Mouse (Mus musculus): ENCODE results near the gene Dydc1.

Gene Dydc1

GRCm38 (mm10) chr14:41072229-41072943, at the start of gene Dydc1:
Gene Dydc1, plus strand, starts transcription at chr14:41072911.
- DNase-seq = peak; percentile 61 to 70

GRCm38 (mm10) chr14:41025087-41025486, 47.6 kb upstream of the Dydc1 start:
- DNase-seq = no peak

GRCm38 (mm10) chr14:41025594-41026284, 47.0 kb upstream of the Dydc1 start:
- DNase-seq = no peak

- DNase-seq = no peak
Measured at GRCm38 (mm10) chr14:41029303-41029702, 43.4 kb upstream of the Dydc1 start.

- DNase-seq = no peak
Measured at GRCm38 (mm10) chr14:41030989-41031513, 41.7 kb upstream of the Dydc1 start.

- DNase-seq = peak; percentile 69 to 79
Measured at GRCm38 (mm10) chr14:41033135-41034110, 39.3 kb upstream of the Dydc1 start.

GRCm38 (mm10) chr14:41035146-41035798, 37.4 kb upstream of the Dydc1 start:
- peak; percentile 36 to 57 for DNase-seq

GRCm38 (mm10) chr14:41047402-41047801, 25.3 kb upstream of the Dydc1 start:
- no peak for DNase-seq

- DNase-seq = no peak
Measured at GRCm38 (mm10) chr14:41050471-41050870, 22.2 kb upstream of the Dydc1 start.

- no peak for DNase-seq
Measured at GRCm38 (mm10) chr14:41052481-41052880, 20.2 kb upstream of the Dydc1 start.

- DNase-seq = peak in 1 of 2 experiments; percentile 5
Measured at GRCm38 (mm10) chr14:41053190-41053589, 19.5 kb upstream of the Dydc1 start.

- no peak for DNase-seq
Measured at GRCm38 (mm10) chr14:41065168-41065567, 7.5 kb upstream of the Dydc1 start.

- DNase-seq = no peak
Measured at GRCm38 (mm10) chr14:41066416-41066815, 6.3 kb upstream of the Dydc1 start.

- no peak for DNase-seq
Measured at GRCm38 (mm10) chr14:41069108-41069507, 3.6 kb upstream of the Dydc1 start, which contains the start of gene Dydc2. Gene Dydc2, minus strand, starts transcription at chr14:41069208.

- no peak for DNase-seq
Measured at GRCm38 (mm10) chr14:41070343-41070742, 2.4 kb upstream of the Dydc1 start.

- no peak for DNase-seq
Measured at GRCm38 (mm10) chr14:41072944-41073275, 199 bp downstream of the Dydc1 start.

GRCm38 (mm10) chr14:41082408-41082807, 9.7 kb downstream of the Dydc1 start:
- DNase-seq = no peak

- DNase-seq = peak in 1 of 2 experiments; percentile 5
Measured at GRCm38 (mm10) chr14:41087509-41087908, 14.8 kb downstream of the Dydc1 start.

- DNase-seq = peak; percentile 28 to 48
Measured at GRCm38 (mm10) chr14:41090777-41091176, 18.1 kb downstream of the Dydc1 start.

- DNase-seq = no peak
Measured at GRCm38 (mm10) chr14:41094114-41094513, 21.4 kb downstream of the Dydc1 start.

- no peak for DNase-seq
Measured at GRCm38 (mm10) chr14:41096296-41096860, 23.7 kb downstream of the Dydc1 start.

GRCm38 (mm10) chr14:41098726-41099125, 26.0 kb downstream of the Dydc1 start:
- DNase-seq = no peak

Measured in lung, adult 18-20 months (tissue).